Comparison of ENCODE assay signal across 9 mouse cellular contexts in the genomic region with DNA sequence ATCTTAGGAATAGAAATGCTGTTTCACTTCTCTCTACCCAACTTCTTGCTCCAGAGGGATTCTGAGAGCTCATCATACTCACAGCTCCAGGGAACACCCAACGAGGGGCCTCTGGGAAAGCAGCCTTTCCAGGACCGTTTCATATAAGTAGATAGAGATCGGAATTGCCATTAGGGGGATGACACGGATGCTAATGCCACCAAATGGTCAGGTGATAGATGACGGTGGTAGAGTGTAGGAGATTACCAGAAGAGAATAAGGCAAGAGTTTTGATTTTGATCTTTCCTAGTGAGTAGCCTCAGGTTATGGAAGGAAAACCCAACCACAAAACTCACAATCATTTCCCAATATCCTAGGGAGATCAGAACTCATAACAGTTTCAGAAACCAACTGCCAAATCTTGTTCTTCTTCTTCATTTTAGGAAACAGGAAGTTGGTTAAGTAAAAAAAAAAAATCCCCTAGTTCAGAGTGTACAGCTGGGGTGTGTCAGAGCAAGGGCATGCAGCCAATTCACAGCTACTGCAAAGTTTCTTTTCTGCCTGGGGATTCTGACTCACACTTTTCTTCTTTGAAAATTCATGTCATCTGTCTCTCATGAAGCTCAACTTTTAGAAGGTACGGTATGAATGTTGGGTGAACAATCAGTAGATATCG. TPM values are rescaled to one million over a fixed set of nuclear protein-coding genes. Genes with fewer than 3 reads are reported as not detected.
DNase-seq lines count a peak whose midpoint lies in the region; ATAC-seq lines count a peak whose summit lies in the region.
"Had no signal": no experiment of that assay in that cellular context is flagged by ENCODE, and none has a peak within 500 bp of the region (broad histone marks: within the 10 kb centered on the region; RNA-seq: fewer than 3 reads in every experiment).

A gene (plus strand): TSS at position 183 of the 655 bp plus-strand sequence.

- intact Hi-C loops in heart, postnatal 10 days (cut with DNase I), result no loop called here

- WGBS in midbrain, embryonic 11.5 days, result 89% methylated on average over 7 of the region's 7 CpGs
- 91% methylated on average over 7 of the region's 7 CpGs for WGBS in midbrain, embryonic 10.5 days

- H3K36me3 ChIP-seq in midbrain, embryonic 11.5 days (ENCODE audit: control insufficient read depth, insufficient read depth, low read length), result no peaks in the 10 kb centered on the region
- no peaks in the 10 kb centered on the region for H3K36me3 ChIP-seq in midbrain, embryonic 10.5 days
- H3K36me3 ChIP-seq: limb, embryonic 13.5 days had no signal

- DNase-seq in right cerebral cortex, adult 18-20 months, result peak; percentile 7
- no peak for DNase-seq in right cerebral cortex, postnatal 4 days
- DNase-seq in adrenal gland, adult 8-10 months, result peak; percentile 13
- peak; percentile 82 to 83 for DNase-seq in heart, postnatal 10 days
- peak; percentile 83 for DNase-seq in lung, postnatal 36 days
- no peak for DNase-seq in midbrain, embryonic 11.5 days (ENCODE audit: low spot score, missing footprints)
- DNase-seq in midbrain, embryonic 10.5 days (ENCODE audit: low spot score), result no peak

- ATAC-seq in midbrain, embryonic 11.5 days (ENCODE audit: low FRiP score), result no peak

- H3K9ac ChIP-seq in midbrain, embryonic 11.5 days (ENCODE audit: low read length), result no peak within 1 kb of the TSS
- H3K9ac ChIP-seq: limb, embryonic 13.5 days had no signal

- no peaks in the 10 kb centered on the region for H3K4me1 ChIP-seq in midbrain, embryonic 11.5 days (ENCODE audit: control insufficient read depth, insufficient read depth, low read length)
- H3K4me1 ChIP-seq in midbrain, embryonic 10.5 days, result no peaks in the 10 kb centered on the region
- H3K4me1 ChIP-seq: limb, embryonic 13.5 days had no signal

- H3K27ac ChIP-seq in midbrain, embryonic 11.5 days (ENCODE audit: low read depth, low read length), result no peak within 1 kb of the TSS
- H3K27ac ChIP-seq in midbrain, embryonic 10.5 days (replicated peaks), result no peak within 1 kb of the TSS
- H3K27ac ChIP-seq: limb, embryonic 13.5 days had no signal

- H3K27me3 ChIP-seq in midbrain, embryonic 11.5 days (ENCODE audit: control insufficient read depth, insufficient read depth, low read length), result no peaks in the 10 kb centered on the region
- H3K27me3 ChIP-seq in midbrain, embryonic 10.5 days (ENCODE audit: low read depth, poor library complexity, severe bottlenecking), result no peaks in the 10 kb centered on the region
- H3K27me3 ChIP-seq: limb, embryonic 13.5 days had no signal

- H3K9me3 ChIP-seq in midbrain, embryonic 11.5 days (ENCODE audit: control insufficient read depth, low read length), result no peaks in the 10 kb centered on the region
- H3K9me3 ChIP-seq in midbrain, embryonic 10.5 days (replicated peaks), result no peaks in the 10 kb centered on the region
- H3K9me3 ChIP-seq: limb, embryonic 13.5 days had no signal

- no peak within 1 kb of the TSS for H3K4me2 ChIP-seq in midbrain, embryonic 11.5 days
- H3K4me2 ChIP-seq: limb, embryonic 13.5 days had no signal

- H3K4me3 ChIP-seq in midbrain, embryonic 11.5 days (ENCODE audit: low read depth, low read length), result no peak within 1 kb of the TSS
- no peak within 1 kb of the TSS for H3K4me3 ChIP-seq in midbrain, embryonic 10.5 days
- H3K4me3 ChIP-seq: limb, embryonic 13.5 days had no signal

RNA-seq across cellular contexts. Expression of the gene that starts here (rescaled TPM):
- total RNA-seq in adrenal gland, adult 8-10 months (2022), result not detected
- not detected for total RNA-seq in heart, postnatal 10 days (2021)
- not detected in 2 replicates for polyA plus RNA-seq in midbrain, embryonic 11.5 days (2014; fragmentation: Nextera tagmentation; extraction: Ambion mirVana)
- not detected in 2 replicates for polyA plus RNA-seq in midbrain, embryonic 10.5 days (2016; fragmentation: Nextera tagmentation; extraction: Ambion mirVana)
- polyA plus RNA-seq: cortical plate, adult 2 months had no signal

Comparison
In these comparisons a context has a peak if more than half of its experiments do, and no peak if none do; other contexts are left out.
1. DNase-seq: peak in right cerebral cortex, adult 18-20 months (single experiment) and lung, postnatal 36 days (single experiment); none in right cerebral cortex, postnatal 4 days (single experiment), midbrain, embryonic 11.5 days (single experiment) and midbrain, embryonic 10.5 days (single experiment).
2. Peak in DNase-seq in adrenal gland, adult 8-10 months; RNA of the gene not detected or under 1 TPM.
3. Peak in DNase-seq in heart, postnatal 10 days; RNA of the gene not detected or under 1 TPM.